Mouse (Mus musculus): Measurements from ENCODE around the gene Ntn5. TPM values are rescaled to one million over a fixed set of nuclear protein-coding genes. Genes with fewer than 3 reads are reported as not detected.

Gene Ntn5
- polyA plus RNA-seq, 1 experiment from 2014 or later = 3.4 TPM

- Histone ChIP-seq H3K9ac (ENCODE audit: low read depth, low read length) (peak overlapping the region; percentile 48), H3K4me3 (ENCODE audit: low read depth, low read length) (peak overlapping the region; percentile 43), H3K27me3 (replicated peaks; ENCODE audit: control insufficient read depth, insufficient read depth, low read length) (no peaks in the 10 kb centered on the region), H3K9me3 (ENCODE audit: control insufficient read depth, low read length) (no peaks in the 10 kb centered on the region), H3K4me2 (ENCODE audit: low read depth, low read length) (peak overlapping the region; percentile 81), H3K27ac (replicated peaks; ENCODE audit: low read depth, low read length) (peak overlapping the region; percentile 74), H3K36me3 (ENCODE audit: control insufficient read depth, insufficient read depth, low read length) (peaks cover 5% of the 10 kb centered on the region), H3K4me1 (ENCODE audit: control insufficient read depth, insufficient read depth, low read length) (peaks cover 41% of the 10 kb centered on the region)
- 51% methylated on average over 16 of the region's 17 CpGs for WGBS
- DNase-seq (ENCODE audit: low spot score) (peak; percentile 85), ATAC-seq (ENCODE audit: low read depth) (0 out of 2 replicates have a peak, but pooled peaks have one; percentile 1)
Observed at GRCm38 (mm10) chr7:45641391-45642040, 42.3 kb upstream of the Ntn5 start.

- Histone ChIP-seq H3K9me3 (ENCODE audit: control insufficient read depth, low read length) (no peaks in the 10 kb centered on the region), H3K9ac (ENCODE audit: low read depth, low read length) (peak overlapping the region; percentile 48), H3K27ac (replicated peaks; ENCODE audit: low read depth, low read length) (0 out of 2 replicates have a peak overlapping the region, but pooled peaks have one; percentile 74), H3K36me3 (ENCODE audit: control insufficient read depth, insufficient read depth, low read length) (no peaks in the 10 kb centered on the region; the same call in 1 of the 2 replicates), H3K27me3 (replicated peaks; ENCODE audit: control insufficient read depth, insufficient read depth, low read length) (no peaks in the 10 kb centered on the region), H3K4me2 (ENCODE audit: low read depth, low read length) (peak overlapping the region; percentile 81), H3K4me3 (ENCODE audit: low read depth, low read length) (peak overlapping the region; percentile 43), H3K4me1 (ENCODE audit: control insufficient read depth, insufficient read depth, low read length) (peaks cover 41% of the 10 kb centered on the region)
- no peak for ATAC-seq (ENCODE audit: low read depth)
- WGBS = 71% methylated on average over 5 of the region's 5 CpGs
- DNase-seq (ENCODE audit: low spot score) = no peak
Observed at GRCm38 (mm10) chr7:45642083-45642482, 41.7 kb upstream of the Ntn5 start.

GRCm38 (mm10) chr7:45642503-45643255 lies 41.1 kb upstream of the Ntn5 start:
- Histone ChIP-seq H3K4me2 (ENCODE audit: low read depth, low read length) (peak overlapping the region; percentile 81), H3K4me1 (ENCODE audit: control insufficient read depth, insufficient read depth, low read length) (peaks cover 41% of the 10 kb centered on the region), H3K27me3 (replicated peaks; ENCODE audit: control insufficient read depth, insufficient read depth, low read length) (no peaks in the 10 kb centered on the region), H3K36me3 (ENCODE audit: control insufficient read depth, insufficient read depth, low read length) (no peaks in the 10 kb centered on the region), H3K27ac (replicated peaks; ENCODE audit: low read depth, low read length) (peak overlapping the region; percentile 90), H3K4me3 (ENCODE audit: low read depth, low read length) (peak overlapping the region; percentile 43), H3K9ac (ENCODE audit: low read depth, low read length) (peak overlapping the region; percentile 77), H3K9me3 (ENCODE audit: control insufficient read depth, low read length) (no peaks in the 10 kb centered on the region)
- DNase-seq (ENCODE audit: low spot score) (no peak), ATAC-seq (ENCODE audit: low read depth) (no peak)
- WGBS = 28% methylated on average over 16 of the region's 16 CpGs

- Histone ChIP-seq H3K9me3 (ENCODE audit: control insufficient read depth, low read length) (no peaks in the 10 kb centered on the region), H3K36me3 (ENCODE audit: control insufficient read depth, insufficient read depth, low read length) (no peaks in the 10 kb centered on the region), H3K27ac (replicated peaks; ENCODE audit: low read depth, low read length) (peak overlapping the region; percentile 90), H3K27me3 (replicated peaks; ENCODE audit: control insufficient read depth, insufficient read depth, low read length) (no peaks in the 10 kb centered on the region), H3K4me1 (ENCODE audit: control insufficient read depth, insufficient read depth, low read length) (peaks cover 34% of the 10 kb centered on the region), H3K4me3 (ENCODE audit: low read depth, low read length) (peak overlapping the region; percentile 43), H3K9ac (ENCODE audit: low read depth, low read length) (peak overlapping the region; percentile 77), H3K4me2 (ENCODE audit: low read depth, low read length) (peak overlapping the region; percentile 81)
- 2% methylated on average over 28 of the region's 28 CpGs for WGBS
- DNase-seq (ENCODE audit: low spot score) = peak; percentile 100
- ATAC-seq (ENCODE audit: low read depth) = peak; percentile 91
Observed at GRCm38 (mm10) chr7:45643441-45644178, 40.2 kb upstream of the Ntn5 start.

GRCm38 (mm10) chr7:45644183-45644582 lies 39.6 kb upstream of the Ntn5 start:
- no peaks in the 10 kb centered on the region for H3K36me3 ChIP-seq (ENCODE audit: control insufficient read depth, insufficient read depth, low read length)
- peaks cover 34% of the 10 kb centered on the region for H3K4me1 ChIP-seq (ENCODE audit: control insufficient read depth, insufficient read depth, low read length)
- peak overlapping the region; percentile 74 for H3K4me2 ChIP-seq (ENCODE audit: low read depth, low read length)
- H3K4me3 ChIP-seq (ENCODE audit: low read depth, low read length) = peak overlapping the region; percentile 36
- 3% methylated on average over 18 of the region's 18 CpGs for WGBS
- peak overlapping the region; percentile 53 for H3K9ac ChIP-seq (ENCODE audit: low read depth, low read length)
- no peaks in the 10 kb centered on the region for H3K9me3 ChIP-seq (ENCODE audit: control insufficient read depth, low read length)
- H3K27me3 ChIP-seq (replicated peaks; ENCODE audit: control insufficient read depth, insufficient read depth, low read length) = no peaks in the 10 kb centered on the region
- DNase-seq (ENCODE audit: low spot score) = peak; percentile 87
- H3K27ac ChIP-seq (replicated peaks; ENCODE audit: low read depth, low read length) = peak overlapping the region; percentile 80
- peak; percentile 37 for ATAC-seq (ENCODE audit: low read depth)

- no peaks in the 10 kb centered on the region for H3K9me3 ChIP-seq (ENCODE audit: control insufficient read depth, low read length)
- no peaks in the 10 kb centered on the region for H3K27me3 ChIP-seq (replicated peaks; ENCODE audit: control insufficient read depth, insufficient read depth, low read length)
- H3K4me2 ChIP-seq (ENCODE audit: low read depth, low read length) = peak overlapping the region; percentile 74
- peak overlapping the region; percentile 36; the same call in 1 of the 2 replicates for H3K4me3 ChIP-seq (ENCODE audit: low read depth, low read length)
- WGBS = 64% methylated on average over 6 of the region's 6 CpGs
- ATAC-seq (ENCODE audit: low read depth) (no peak), DNase-seq (ENCODE audit: low spot score) (no peak)
- H3K9ac ChIP-seq (ENCODE audit: low read depth, low read length) = peak overlapping the region; percentile 53; the same call in 1 of the 2 replicates
- H3K4me1 ChIP-seq (ENCODE audit: control insufficient read depth, insufficient read depth, low read length) = peaks cover 34% of the 10 kb centered on the region
- H3K27ac ChIP-seq (replicated peaks; ENCODE audit: low read depth, low read length) = peak overlapping the region; percentile 80; the same call in 1 of the 2 replicates
- no peaks in the 10 kb centered on the region for H3K36me3 ChIP-seq (ENCODE audit: control insufficient read depth, insufficient read depth, low read length)
Observed at GRCm38 (mm10) chr7:45644872-45645590, 38.8 kb upstream of the Ntn5 start.

GRCm38 (mm10) chr7:45645591-45645971 lies 38.2 kb upstream of the Ntn5 start:
- Histone ChIP-seq H3K4me2 (ENCODE audit: low read depth, low read length) (no peak overlapping the region), H3K27ac (replicated peaks; ENCODE audit: low read depth, low read length) (no peak overlapping the region), H3K9me3 (ENCODE audit: control insufficient read depth, low read length) (no peaks in the 10 kb centered on the region), H3K9ac (ENCODE audit: low read depth, low read length) (no peak overlapping the region), H3K27me3 (replicated peaks; ENCODE audit: control insufficient read depth, insufficient read depth, low read length) (no peaks in the 10 kb centered on the region), H3K4me3 (ENCODE audit: low read depth, low read length) (no peak overlapping the region), H3K4me1 (ENCODE audit: control insufficient read depth, insufficient read depth, low read length) (peaks cover 33% of the 10 kb centered on the region), H3K36me3 (ENCODE audit: control insufficient read depth, insufficient read depth, low read length) (no peaks in the 10 kb centered on the region)
- DNase-seq (ENCODE audit: low spot score) = no peak
- ATAC-seq (ENCODE audit: low read depth) = no peak
- 85% methylated on average over 7 of the region's 7 CpGs for WGBS

- no peak for DNase-seq (ENCODE audit: low spot score)
- 75% methylated on average over 4 of the region's 4 CpGs for WGBS
- no peak for ATAC-seq (ENCODE audit: low read depth)
- Histone ChIP-seq H3K4me2 (ENCODE audit: low read depth, low read length) (no peak overlapping the region), H3K27me3 (replicated peaks; ENCODE audit: control insufficient read depth, insufficient read depth, low read length) (no peaks in the 10 kb centered on the region), H3K4me3 (ENCODE audit: low read depth, low read length) (no peak overlapping the region), H3K9me3 (ENCODE audit: control insufficient read depth, low read length) (no peaks in the 10 kb centered on the region), H3K36me3 (ENCODE audit: control insufficient read depth, insufficient read depth, low read length) (no peaks in the 10 kb centered on the region), H3K27ac (replicated peaks; ENCODE audit: low read depth, low read length) (no peak overlapping the region), H3K9ac (ENCODE audit: low read depth, low read length) (no peak overlapping the region), H3K4me1 (ENCODE audit: control insufficient read depth, insufficient read depth, low read length) (peaks cover 22% of the 10 kb centered on the region)
Observed at GRCm38 (mm10) chr7:45646671-45647070, 37.2 kb upstream of the Ntn5 start.

Data from embryonic facial prominence, embryonic 14.5 days (tissue).